Mouse (Mus musculus) limb, embryonic 10.5 days (tissue): ENCODE measurements around the gene Plek2. TPM values are rescaled to one million over a fixed set of nuclear protein-coding genes. Genes with fewer than 3 reads are reported as not detected.

Experiments
- DNase-seq: peaks from one replicate; pipeline ENCODE4 v3.0.0-alpha.2; 2017; ENCODE audit warnings: low spot score
- H3K27ac ChIP-seq: fragments of 300-500 bp; sonication (generic); 2 replicates; pipeline ENCODE4 v1.5.1; 2016; ENCODE audit warnings: mild to moderate bottlenecking
- H3K27me3 ChIP-seq: fragments of 300-500 bp; sonication (generic); 2 replicates; pipeline ENCODE4 v1.6.1; 2016; ENCODE audit warnings: low read depth, mild to moderate bottlenecking; ENCODE audit not compliant: poor library complexity, severe bottlenecking
- H3K36me3 ChIP-seq: fragments of 300-500 bp; sonication (generic); 2 replicates; pipeline ENCODE4 v1.6.1; 2016; ENCODE audit warnings: mild to moderate bottlenecking, moderate library complexity
- H3K4me1 ChIP-seq: fragments of 300-500 bp; sonication (generic); 2 replicates; pipeline ENCODE4 v1.6.1; 2016
- H3K4me3 ChIP-seq: fragments of 300-500 bp; sonication (generic); 2 replicates; pipeline ENCODE4 v1.5.1; 2016; ENCODE audit warnings: mild to moderate bottlenecking, moderate library complexity
- H3K9me3 ChIP-seq: fragments of 300-500 bp; sonication (generic); replicated peaks from 2 replicates; pipeline ENCODE4 v1.6.1; 2016; ENCODE audit warnings: mild to moderate bottlenecking
- WGBS: fragments of 180-500 bp; shearing (Covaris S2); methylation state at CpG from one replicate; pipeline ENCODE4 v1.1.7; 2016; 5-methylcytosine and 5-hydroxymethylcytosine counted together
- polyA plus RNA-seq: library from polyadenylated mRNA; unstranded; fragments of >200 nt; fragmentation: Nextera tagmentation; extraction: Ambion mirVana; gene quantifications from 2 replicates; pipeline ENCODE4 v1.2.1, GENCODE M21; 2016

Plek2 gene
- polyA plus RNA-seq, 1 experiment from 2014 or later: 2.7 TPM

DNA sequence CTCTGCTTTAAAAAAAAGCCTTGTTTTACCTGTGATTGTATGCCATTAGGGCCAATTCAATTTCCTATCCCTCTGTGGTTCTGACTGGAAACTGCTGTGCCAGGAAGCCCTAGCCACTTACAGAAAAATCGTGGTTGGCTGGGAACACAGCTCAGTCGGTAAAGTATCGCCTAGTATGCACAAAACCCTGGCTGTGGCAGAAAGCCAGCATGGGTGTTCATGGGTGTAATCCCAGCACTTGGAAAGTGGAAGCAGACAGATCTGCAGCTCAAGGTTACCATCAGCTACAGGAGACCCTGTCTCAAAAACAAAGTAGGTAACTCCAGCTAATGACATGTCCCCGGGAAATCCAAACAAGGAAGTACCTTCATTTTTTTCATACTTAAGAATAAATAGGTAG, 66.9 kb downstream of the Plek2 start:
- no peaks in the 10 kb centered on the region for H3K4me1 ChIP-seq
- H3K9me3 ChIP-seq: no peaks in the 10 kb centered on the region
- peaks cover 87% of the 10 kb centered on the region for H3K36me3 ChIP-seq
- WGBS: 92% methylated on average over 4 of the region's 4 CpGs
- no peak for DNase-seq
- no peak overlapping the region for H3K27ac ChIP-seq
- no peaks in the 10 kb centered on the region for H3K27me3 ChIP-seq
- no peak overlapping the region for H3K4me3 ChIP-seq

Other genes starting within 250 kb of the Plek2 start
- gene Fam71d, start 215.4 kb downstream of the Plek2 start, polyA plus RNA-seq: not detected in 2 replicates
- gene Mpp5, start 158.1 kb downstream of the Plek2 start, polyA plus RNA-seq: 21.2 and 25.0 TPM in 2 replicates
- 55.5 and 67.2 TPM in 2 replicates for gene Atp6v1d, start 45.3 kb downstream of the Plek2 start, polyA plus RNA-seq
- gene Eif2s1, start 45.1 kb downstream of the Plek2 start, polyA plus RNA-seq: 301 and 349 TPM in 2 replicates
- 1.3 and 2.3 TPM in 2 replicates for gene Tmem229b, start 100.7 kb upstream of the Plek2 start, polyA plus RNA-seq
- gene Plekhh1, start 122.2 kb upstream of the Plek2 start, polyA plus RNA-seq: 3.3 and 4.3 TPM in 2 replicates
- 28.4 and 34.4 TPM in 2 replicates for gene Pigh, start 182.7 kb upstream of the Plek2 start, polyA plus RNA-seq
- 0.20 and 0.26 TPM in 2 replicates for gene Arg2, start 223.8 kb upstream of the Plek2 start, polyA plus RNA-seq